Mouse (Mus musculus) spleen, adult 2 months (tissue): Measurements from ENCODE around the gene H2-Ab1.
A peak's percentile ranks its signal among the peaks of the same experiment; 100 is the strongest.

Experiments used
- CTCF ChIP-seq: fragments of 200-500 bp; IDR thresholded peaks from 2 replicates; pipeline ENCODE4 v1.5.1; 2011; ENCODE audit warnings: mild to moderate bottlenecking, inconsistent platforms; ENCODE audit not compliant: insufficient read depth, insufficient read length, insufficient replicate concordance; ENCODE audit errors: extremely low read depth
- POLR2A ChIP-seq: fragments of 200-500 bp; IDR thresholded peaks from 2 replicates; pipeline ENCODE4 v1.6.1; 2011; ENCODE audit warnings: low read depth, low read length, inconsistent platforms

- TF ChIP-seq POLR2A (no peak), CTCF (peak; percentile 15; the same call in 1 of the 2 replicates)
Measured at GRCm38 (mm10) chr17:34209680-34210079, 47.8 kb upstream of the H2-Ab1 start.
